ENCODE assay signal across 8 mouse cellular contexts in the genomic region with DNA sequence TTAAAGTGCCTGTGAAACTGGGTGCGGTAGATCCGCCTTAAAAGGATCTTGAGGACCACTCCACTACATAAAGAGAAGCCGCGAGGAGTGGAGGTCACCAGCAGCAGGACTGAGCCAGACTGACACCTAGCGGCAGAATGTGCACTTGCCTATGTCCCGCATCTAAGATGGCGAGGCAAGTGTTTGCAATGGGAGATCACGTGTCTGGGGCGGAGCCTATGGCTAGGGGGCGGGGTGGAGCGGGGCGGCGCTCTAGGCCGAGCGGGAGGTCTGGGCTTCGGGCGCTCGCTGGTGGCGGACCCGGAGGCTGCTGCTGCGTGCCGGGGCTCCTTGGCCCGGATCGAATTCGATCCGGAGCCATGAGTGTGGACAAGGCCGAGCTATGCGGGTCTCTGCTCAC. TPM values are rescaled to one million over a fixed set of nuclear protein-coding genes. Genes with fewer than 3 reads are reported as not detected.
DNase-seq lines count a peak whose midpoint lies in the region; ATAC-seq lines count a peak whose summit lies in the region.

A gene (plus strand): TSS at position 255 of the 400 bp plus-strand sequence.

- DNase-seq in CD4-positive helper T cell, adult 2 months (ENCODE audit: low read depth, low spot score) = peak; percentile 98
- DNase-seq in brain, embryonic 18.5 days (ENCODE audit: low read depth, low spot score) = peak; percentile 96
- DNase-seq in kidney, postnatal 10 days = peak; percentile 99
- DNase-seq in natural killer cell, adult 2 months (ENCODE audit: low spot score in 2 of 2) = peak; percentile 98

- H3K4me3 ChIP-seq in heart, embryonic 13.5 days = peak within 1 kb of the TSS; percentile 58
- H3K4me3 ChIP-seq in liver, embryonic 12.5 days = peak within 1 kb of the TSS; percentile 68
- H3K4me3 ChIP-seq in stomach, embryonic 15.5 days (replicated peaks) = peak within 1 kb of the TSS; percentile 55

- 0% methylated on average over 28 of the region's 28 CpGs for WGBS in heart, embryonic 13.5 days
- WGBS in liver, embryonic 12.5 days (ENCODE audit: insufficient replicate concordance) = under 1% methylated on average over 28 of the region's 28 CpGs
- 2% methylated on average over 28 of the region's 28 CpGs for WGBS in stomach, embryonic 15.5 days

- peak within 1 kb of the TSS; percentile 64 for H3K27ac ChIP-seq in heart, embryonic 13.5 days (replicated peaks)
- H3K27ac ChIP-seq in liver, embryonic 12.5 days = peak within 1 kb of the TSS; percentile 88
- H3K27ac ChIP-seq in stomach, embryonic 15.5 days = peak within 1 kb of the TSS; percentile 92

- no peaks in the 10 kb centered on the region for H3K36me3 ChIP-seq in heart, embryonic 13.5 days
- peaks cover 1% of the 10 kb centered on the region; the same call in 1 of the 2 replicates for H3K36me3 ChIP-seq in liver, embryonic 12.5 days
- no peaks in the 10 kb centered on the region for H3K36me3 ChIP-seq in stomach, embryonic 15.5 days

- H3K9me3 ChIP-seq in heart, embryonic 13.5 days = no peaks in the 10 kb centered on the region
- H3K9me3 ChIP-seq in liver, embryonic 12.5 days (replicated peaks) = no peaks in the 10 kb centered on the region
- H3K9me3 ChIP-seq in stomach, embryonic 15.5 days = no peaks in the 10 kb centered on the region

- peaks cover 45% of the 10 kb centered on the region for H3K27me3 ChIP-seq in heart, embryonic 13.5 days (replicated peaks)
- peaks cover 8% of the 10 kb centered on the region; the same call in 1 of the 2 replicates for H3K27me3 ChIP-seq in liver, embryonic 12.5 days (replicated peaks)
- no peaks in the 10 kb centered on the region for H3K27me3 ChIP-seq in stomach, embryonic 15.5 days (replicated peaks)

- H3K4me1 ChIP-seq in heart, embryonic 13.5 days = peaks cover 29% of the 10 kb centered on the region
- peaks cover 54% of the 10 kb centered on the region for H3K4me1 ChIP-seq in liver, embryonic 12.5 days
- peaks cover 17% of the 10 kb centered on the region for H3K4me1 ChIP-seq in stomach, embryonic 15.5 days

- peak within 1 kb of the TSS; percentile 79 for H3K4me2 ChIP-seq in heart, embryonic 13.5 days
- H3K4me2 ChIP-seq in liver, embryonic 12.5 days = peak within 1 kb of the TSS; percentile 93
- H3K4me2 ChIP-seq in stomach, embryonic 15.5 days = peak within 1 kb of the TSS; percentile 74

- ATAC-seq in erythroid progenitor cell, adult 5-6 weeks (replicated peaks; ENCODE audit: low FRiP score, poor library complexity, severe bottlenecking) = peak; percentile 81
- peak; percentile 87 for ATAC-seq in heart, embryonic 13.5 days (ENCODE audit: extremely low read depth, insufficient number of reproducible peaks, low FRiP score, low TSS enrichment)
- ATAC-seq in liver, embryonic 12.5 days = peak; percentile 83
- ATAC-seq in stomach, embryonic 15.5 days (ENCODE audit: insufficient read depth, low FRiP score, low read depth) = peak; percentile 89

- peak within 1 kb of the TSS; percentile 84 for H3K9ac ChIP-seq in heart, embryonic 13.5 days
- peak within 1 kb of the TSS; percentile 77 for H3K9ac ChIP-seq in liver, embryonic 12.5 days
- H3K9ac ChIP-seq in stomach, embryonic 15.5 days = peak within 1 kb of the TSS; percentile 57; the same call in 1 of the 2 replicates

RNA-seq across cellular contexts. Expression of the gene that starts here (rescaled TPM):
- 0.42 and 0.72 TPM in 2 replicates for total RNA-seq in erythroid progenitor cell, adult 5-6 weeks (2015; ENCODE audit: low replicate concordance)
- total RNA-seq in erythroid progenitor cell, adult 5-6 weeks (2017; ENCODE audit: low replicate concordance) = 2.6 and 4.6 TPM in 2 replicates
- polyA plus RNA-seq in heart, embryonic 13.5 days (2015; fragmentation: Nextera tagmentation; extraction: Ambion mirVana) = 7.2 and 7.3 TPM in 2 replicates
- 10.8 and 10.9 TPM in 2 replicates for polyA plus RNA-seq in liver, embryonic 12.5 days (2016; fragmentation: Nextera tagmentation; extraction: Ambion mirVana)
- polyA plus RNA-seq in stomach, embryonic 15.5 days (2015; fragmentation: Nextera tagmentation; extraction: Ambion mirVana) = 46.3 and 51.1 TPM in 2 replicates

Comparison
In these comparisons a context has a peak if more than half of its experiments do, and no peak if none do; other contexts are left out.
1. Peak in every context shown above with its lines: DNase-seq, ATAC-seq, H3K4me3 ChIP-seq and H3K27ac ChIP-seq.